Mouse (Mus musculus): ENCODE measurements around the gene Bcap29.

DNA sequence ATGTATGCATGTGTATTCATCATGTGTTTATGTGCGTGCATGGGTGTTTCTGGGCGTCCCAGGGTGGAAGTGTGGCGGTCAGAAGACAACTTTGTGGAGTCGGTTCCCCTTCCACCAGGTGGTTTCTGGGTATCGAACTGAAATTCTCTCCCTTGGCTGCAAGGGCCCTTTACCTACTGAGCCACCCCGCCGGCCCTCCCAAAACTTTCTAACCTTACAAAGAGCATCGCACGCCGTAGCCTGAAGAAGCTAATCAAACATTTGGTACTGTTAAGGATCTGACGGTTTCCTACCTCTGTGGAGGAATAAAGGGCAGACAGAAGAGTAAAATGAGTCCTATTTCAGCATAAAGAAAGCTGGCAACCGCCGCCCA lies 502 bp downstream of the Bcap29 start:
- no peak for TF ChIP-seq GATA1 (IDR thresholded peaks at IDR 0.05; ENCODE audit: low read length)
- no peak for TF ChIP-seq TAL1 (IDR thresholded peaks at IDR 0.05; ENCODE audit: low read length)

Measured in erythroblast, embryonic 14.5 days (primary cell).